Mouse (Mus musculus): ENCODE measurements at regions not wholly inside any gene's neighbourhood (a gene's known extent, or its start where the extent isn't known, plus 50 kb on each side); places are given as distances from the start of the nearest gene placed in this dataset.
A peak's percentile ranks its signal among the peaks of the same experiment; 100 is the strongest.
"Not testable (repeated sequence)": the region's sequence is repeated elsewhere in the genome, so short reads cannot be mapped to it uniquely, and the experiment has no call there.

- no peak for DNase-seq
Observed at GRCm38 (mm10) chr15:8831720-8832620, 121.4 kb upstream of the Slc1a3 start.

- no peak for DNase-seq
Observed at GRCm38 (mm10) chr15:8824861-8825260, 114.3 kb upstream of the Slc1a3 start.

GRCm38 (mm10) chr15:8822795-8823194 lies 112.2 kb upstream of the Slc1a3 start:
- DNase-seq = not testable (repeated sequence)

GRCm38 (mm10) chr15:8817542-8817941 lies 107.0 kb upstream of the Slc1a3 start:
- no peak for DNase-seq

GRCm38 (mm10) chr15:8816501-8817368 lies 106.2 kb upstream of the Slc1a3 start:
- no peak for DNase-seq

- no peak for DNase-seq
Observed at GRCm38 (mm10) chr15:8815958-8816357, 105.4 kb upstream of the Slc1a3 start.

- DNase-seq = no peak
Observed at GRCm38 (mm10) chr15:8815277-8815676, 104.7 kb upstream of the Slc1a3 start.

GRCm38 (mm10) chr15:8806354-8806753 lies 95.8 kb upstream of the Slc1a3 start:
- DNase-seq = peak; percentile 11

- DNase-seq = not testable (repeated sequence)
Observed at GRCm38 (mm10) chr15:8805565-8805964, 95.0 kb upstream of the Slc1a3 start.

GRCm38 (mm10) chr15:8802058-8802457 lies 91.5 kb upstream of the Slc1a3 start:
- no peak for DNase-seq

- DNase-seq = peak; percentile 15
Observed at GRCm38 (mm10) chr15:8797015-8797414, 86.5 kb upstream of the Slc1a3 start.

GRCm38 (mm10) chr15:8792106-8792505 lies 81.5 kb upstream of the Slc1a3 start:
- no peak for DNase-seq

- no peak for DNase-seq
Observed at GRCm38 (mm10) chr15:8789924-8790323, 79.4 kb upstream of the Slc1a3 start.

- DNase-seq = no peak
Observed at GRCm38 (mm10) chr15:8789000-8789399, 78.4 kb upstream of the Slc1a3 start.

- DNase-seq = no peak
Observed at GRCm38 (mm10) chr15:8785537-8785936, 75.0 kb upstream of the Slc1a3 start.

GRCm38 (mm10) chr15:8783567-8783966 lies 73.0 kb upstream of the Slc1a3 start:
- DNase-seq = no peak

GRCm38 (mm10) chr15:8783036-8783435 lies 72.5 kb upstream of the Slc1a3 start:
- no peak for DNase-seq

GRCm38 (mm10) chr15:8782131-8782507 lies 71.6 kb upstream of the Slc1a3 start:
- DNase-seq = no peak

GRCm38 (mm10) chr15:8781159-8782130 lies 70.9 kb upstream of the Slc1a3 start:
- DNase-seq = no peak

GRCm38 (mm10) chr15:8780371-8780866 lies 69.9 kb upstream of the Slc1a3 start:
- DNase-seq = no peak

GRCm38 (mm10) chr15:8767624-8768571 lies 57.3 kb upstream of the Slc1a3 start:
- DNase-seq = no peak

Data from lung, postnatal 36 days (tissue).